Mouse (Mus musculus) forebrain, embryonic 16.5 days (tissue): Measurements from ENCODE around the gene Ngly1. TPM values are rescaled to one million over a fixed set of nuclear protein-coding genes. Genes with fewer than 3 reads are reported as not detected.

Experiments
- ATAC-seq: fragments of 200-750 bp; cut with Nextera tagmentation; 2 replicates; pipeline ENCODE4 v1.8.0; 2017; ENCODE audit warnings: mild to moderate bottlenecking, moderate library complexity
- H3K27ac ChIP-seq: fragments of 300-500 bp; sonication (generic); 2 replicates; pipeline ENCODE4 v1.5.1; 2014; ENCODE audit warnings: low read length, control low read depth
- H3K27me3 ChIP-seq: fragments of 300-500 bp; sonication (generic); replicated peaks from 2 replicates; pipeline ENCODE4 v1.6.1; 2014; ENCODE audit warnings: low read length; ENCODE audit not compliant: control insufficient read depth, insufficient read depth
- H3K36me3 ChIP-seq: fragments of 300-500 bp; sonication (generic); 2 replicates; pipeline ENCODE4 v1.6.1; 2014; ENCODE audit not compliant: control insufficient read depth, insufficient read depth
- H3K4me1 ChIP-seq: fragments of 300-500 bp; sonication (generic); replicated peaks from 2 replicates; pipeline ENCODE4 v1.6.1; 2014; ENCODE audit warnings: low read length; ENCODE audit not compliant: control insufficient read depth, insufficient read depth
- H3K4me2 ChIP-seq: fragments of 300-500 bp; sonication (generic); 2 replicates; pipeline ENCODE4 v1.6.1; 2014; ENCODE audit warnings: mild to moderate bottlenecking, low read length, control low read depth
- H3K4me3 ChIP-seq: fragments of 300-500 bp; sonication (generic); replicated peaks from 2 replicates; pipeline ENCODE4 v1.5.1; 2014; ENCODE audit warnings: mild to moderate bottlenecking, low read length, control low read depth
- H3K9ac ChIP-seq: fragments of 300-500 bp; sonication (generic); replicated peaks from 2 replicates; pipeline ENCODE4 v1.6.1; 2014; ENCODE audit warnings: low read depth, low read length, control low read depth
- H3K9me3 ChIP-seq: fragments of 300-500 bp; sonication (generic); 2 replicates; pipeline ENCODE4 v1.6.1; 2016; ENCODE audit warnings: low read length; ENCODE audit not compliant: control insufficient read depth
- WGBS: fragments of 180-500 bp; shearing (Covaris S2); extraction: QIAGEN DNeasy Blood & Tissue Kit; methylation state at CpG from one replicate; pipeline ENCODE4 v1.1.7; 2014; 5-methylcytosine and 5-hydroxymethylcytosine counted together
- polyA plus RNA-seq: library from polyadenylated mRNA; unstranded; fragments of >200 nt; fragmentation: Nextera tagmentation; extraction: Ambion mirVana; gene quantifications from 2 replicates; pipeline ENCODE4 v1.2.1, GENCODE M21; 2015

Ngly1 gene
- polyA plus RNA-seq, 1 experiment from 2014 or later: 25.2 TPM

GRCm38 (mm10) chr14:16313936-16314521, 64.9 kb downstream of the Ngly1 start:
- Histone ChIP-seq H3K9me3 (no peaks in the 10 kb centered on the region), H3K36me3 (no peaks in the 10 kb centered on the region), H3K4me2 (no peak overlapping the region), H3K4me1 (0 out of 2 replicates have a peak, but pooled peaks cover 2% of the 10 kb centered on the region), H3K9ac (0 out of 2 replicates have a peak overlapping the region, but pooled peaks have one; percentile 6), H3K27me3 (no peaks in the 10 kb centered on the region), H3K27ac (no peak overlapping the region), H3K4me3 (no peak overlapping the region)
- 0 out of 2 replicates have a peak, but pooled peaks have one; percentile 43 for ATAC-seq
- 59% methylated on average over 7 of the region's 7 CpGs for WGBS

GRCm38 (mm10) chr14:16314842-16315241, 65.8 kb downstream of the Ngly1 start:
- Histone ChIP-seq H3K9ac (no peak overlapping the region), H3K4me1 (0 out of 2 replicates have a peak, but pooled peaks cover 2% of the 10 kb centered on the region), H3K9me3 (no peaks in the 10 kb centered on the region), H3K4me2 (no peak overlapping the region), H3K27me3 (no peaks in the 10 kb centered on the region), H3K4me3 (no peak overlapping the region), H3K36me3 (no peaks in the 10 kb centered on the region), H3K27ac (no peak overlapping the region)
- ATAC-seq: no peak
- 90% methylated on average over 2 of the region's 2 CpGs for WGBS

GRCm38 (mm10) chr14:16316715-16317114, 67.6 kb downstream of the Ngly1 start:
- no peak overlapping the region for H3K4me2 ChIP-seq
- WGBS: 86% methylated on average over 1 of the region's 1 CpGs
- H3K9ac ChIP-seq: no peak overlapping the region
- H3K36me3 ChIP-seq: no peaks in the 10 kb centered on the region
- H3K27me3 ChIP-seq: no peaks in the 10 kb centered on the region
- ATAC-seq: no peak
- 0 out of 2 replicates have a peak, but pooled peaks cover 2% of the 10 kb centered on the region for H3K4me1 ChIP-seq
- no peak overlapping the region for H3K27ac ChIP-seq
- no peaks in the 10 kb centered on the region for H3K9me3 ChIP-seq
- H3K4me3 ChIP-seq: no peak overlapping the region

DNA sequence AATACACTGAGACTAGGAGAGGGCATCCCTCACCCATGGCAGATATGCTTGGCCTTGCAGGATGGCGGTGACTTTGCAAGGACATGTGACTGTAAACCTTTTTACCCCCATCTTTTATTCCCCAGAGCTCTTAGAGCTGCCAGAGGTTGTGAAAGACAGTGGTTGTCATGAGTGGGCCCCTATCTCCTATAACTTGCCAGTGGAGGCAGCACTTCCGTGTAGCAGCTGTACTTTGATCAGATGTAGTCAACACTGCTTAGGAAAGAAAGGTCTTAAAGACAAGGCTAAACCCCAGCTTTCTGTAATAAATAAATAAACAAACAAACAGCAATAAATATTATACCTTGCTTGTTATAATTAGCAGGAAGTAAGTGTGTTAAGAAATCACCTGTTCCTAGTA, 70.7 kb downstream of the Ngly1 start:
- Histone ChIP-seq H3K9me3 (no peaks in the 10 kb centered on the region), H3K36me3 (no peaks in the 10 kb centered on the region), H3K27me3 (no peaks in the 10 kb centered on the region), H3K27ac (no peak overlapping the region), H3K4me1 (no peaks in the 10 kb centered on the region), H3K4me3 (no peak overlapping the region), H3K9ac (no peak overlapping the region), H3K4me2 (no peak overlapping the region)
- WGBS: 91% methylated on average over 2 of the region's 2 CpGs
- ATAC-seq: no peak

GRCm38 (mm10) chr14:16324394-16324793, 75.3 kb downstream of the Ngly1 start:
- WGBS: 85% methylated on average over 4 of the region's 4 CpGs

DNA sequence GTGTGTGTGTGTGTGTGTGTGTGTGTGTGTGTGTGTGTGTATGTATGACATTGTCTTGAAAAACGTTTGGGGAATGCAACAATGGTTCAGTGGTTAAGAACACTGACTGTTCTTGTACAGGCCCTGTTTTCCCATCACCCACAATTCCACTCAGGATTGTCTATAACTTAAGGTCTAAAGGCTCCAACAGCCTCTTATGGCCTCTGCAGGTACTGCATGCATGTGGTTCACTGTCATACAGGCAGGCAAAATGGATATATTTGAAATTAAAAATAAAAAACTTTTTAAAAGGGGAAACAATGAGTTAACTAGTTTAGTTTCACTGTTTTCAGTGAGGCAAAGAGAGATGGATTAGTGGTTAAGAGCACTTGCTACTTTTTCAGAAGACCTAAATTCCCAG, 76.1 kb downstream of the Ngly1 start:
- no peak overlapping the region for H3K27ac ChIP-seq
- no peaks in the 10 kb centered on the region for H3K27me3 ChIP-seq
- no peaks in the 10 kb centered on the region for H3K36me3 ChIP-seq
- ATAC-seq: no peak
- WGBS: 29% methylated on average over 1 of the region's 1 CpGs
- H3K4me1 ChIP-seq: no peaks in the 10 kb centered on the region
- H3K9me3 ChIP-seq: no peaks in the 10 kb centered on the region
- H3K4me3 ChIP-seq: no peak overlapping the region
- no peak overlapping the region for H3K4me2 ChIP-seq
- H3K9ac ChIP-seq: no peak overlapping the region

More at GRCm38 (mm10) chr14:16324394-16324793, 75.3 kb downstream of the Ngly1 start:
- Histone ChIP-seq H3K4me3 (no peak overlapping the region), H3K9me3 (no peaks in the 10 kb centered on the region), H3K36me3 (no peaks in the 10 kb centered on the region), H3K27me3 (no peaks in the 10 kb centered on the region), H3K4me2 (no peak overlapping the region), H3K27ac (no peak overlapping the region), H3K9ac (no peak overlapping the region), H3K4me1 (no peaks in the 10 kb centered on the region)
- ATAC-seq: no peak

DNA sequence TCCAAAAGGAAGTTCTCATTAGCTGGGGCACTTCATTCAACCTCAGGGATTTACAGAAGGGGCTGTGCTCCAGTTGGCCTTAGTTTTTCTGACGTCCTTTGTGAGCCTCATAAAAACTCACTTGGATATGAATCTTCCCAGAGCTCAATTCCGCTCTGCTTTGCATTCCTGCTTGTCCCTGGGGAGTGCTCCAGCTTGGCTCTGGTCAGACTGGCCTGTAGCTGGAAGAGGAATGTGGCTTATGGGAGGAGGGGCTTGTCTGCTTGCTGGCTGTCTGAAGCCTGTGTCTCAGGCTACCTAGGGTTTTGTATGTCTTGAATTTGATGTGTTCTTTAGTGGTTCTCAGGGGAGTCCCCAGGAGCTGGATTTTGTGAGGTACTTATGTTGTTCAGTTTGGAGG, 79.5 kb downstream of the Ngly1 start:
- no peaks in the 10 kb centered on the region for H3K27me3 ChIP-seq
- no peak overlapping the region for H3K9ac ChIP-seq
- H3K4me1 ChIP-seq: no peaks in the 10 kb centered on the region
- ATAC-seq: no peak
- no peak overlapping the region for H3K4me3 ChIP-seq
- no peak overlapping the region for H3K4me2 ChIP-seq
- no peaks in the 10 kb centered on the region for H3K9me3 ChIP-seq
- no peaks in the 10 kb centered on the region for H3K36me3 ChIP-seq
- H3K27ac ChIP-seq: no peak overlapping the region
- WGBS: 8% methylated on average over 2 of the region's 2 CpGs

DNA sequence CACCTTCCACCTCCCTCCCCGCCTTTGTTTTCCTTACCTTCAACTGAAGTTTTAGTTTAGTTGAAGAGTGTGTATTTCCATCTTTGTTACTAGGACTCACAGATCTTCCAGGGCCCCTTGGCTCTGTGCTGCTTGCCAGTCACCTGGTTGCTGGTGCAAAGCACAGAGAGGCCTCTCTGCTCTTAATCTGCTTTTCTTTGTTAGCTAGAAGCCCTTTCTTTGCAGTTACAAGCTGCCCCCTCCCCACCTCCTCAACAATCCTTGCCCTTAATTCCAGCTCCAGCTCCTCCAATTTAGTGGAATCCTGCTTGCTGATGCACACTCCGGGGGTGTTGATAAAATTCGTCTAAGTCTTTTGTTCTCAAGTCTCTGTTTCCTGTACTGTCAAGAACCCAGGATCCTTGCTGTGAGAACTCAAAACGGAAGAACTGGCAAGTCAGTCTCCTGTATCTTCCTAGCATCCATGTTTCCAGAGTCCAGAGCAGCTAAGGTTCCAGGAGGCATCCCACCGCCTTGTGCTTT, 79.9 kb downstream of the Ngly1 start:
- Histone ChIP-seq H3K36me3 (no peaks in the 10 kb centered on the region), H3K9me3 (no peaks in the 10 kb centered on the region), H3K9ac (no peak overlapping the region), H3K4me1 (no peaks in the 10 kb centered on the region), H3K27me3 (no peaks in the 10 kb centered on the region), H3K27ac (no peak overlapping the region), H3K4me3 (no peak overlapping the region), H3K4me2 (no peak overlapping the region)
- 20% methylated on average over 5 of the region's 5 CpGs for WGBS
- ATAC-seq: no peak

DNA sequence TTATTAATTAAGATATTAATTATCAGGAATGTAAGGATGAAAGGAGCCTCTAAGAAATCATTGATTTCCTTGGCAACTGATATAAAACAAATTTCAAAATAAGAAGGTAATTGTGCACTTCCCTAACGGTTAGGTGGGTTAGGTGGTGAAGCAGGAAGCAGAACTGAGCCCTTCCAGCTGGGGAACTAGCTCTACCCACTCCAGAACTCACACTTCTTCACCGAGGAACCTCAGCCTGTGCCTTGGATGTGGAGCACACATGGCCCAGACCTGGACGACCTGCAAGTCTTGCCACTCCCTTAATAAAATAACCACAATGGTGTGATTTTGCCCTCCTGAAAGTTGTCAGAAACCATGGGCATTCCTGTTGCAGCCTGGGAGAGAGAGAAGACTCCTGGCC, 80.7 kb downstream of the Ngly1 start:
- 65% methylated on average over 3 of the region's 3 CpGs for WGBS
- no peaks in the 10 kb centered on the region for H3K36me3 ChIP-seq
- ATAC-seq: no peak

More for the DNA sequence above, 80.7 kb downstream of the Ngly1 start:
- Histone ChIP-seq H3K27me3 (no peaks in the 10 kb centered on the region), H3K27ac (no peak overlapping the region), H3K4me1 (no peaks in the 10 kb centered on the region), H3K4me3 (no peak overlapping the region), H3K9ac (no peak overlapping the region), H3K9me3 (no peaks in the 10 kb centered on the region), H3K4me2 (no peak overlapping the region)
